Mouse (Mus musculus) induced T-regulatory cell, adult 2 months (primary cell): Measurements from ENCODE around the gene AB124611.
"Not testable (repeated sequence)": the region's sequence is repeated elsewhere in the genome, so short reads cannot be mapped to it uniquely, and the experiment has no call there.

Experiments used
- DNase-seq: peaks from one replicate; pipeline ENCODE4 v3.0.0-alpha.2; 2012; ENCODE audit warnings: low read depth

The AB124611 gene

GRCm38 (mm10) chr9:21565004-21565586 is 39.1 kb downstream of the AB124611 start:
- DNase-seq, result no peak

- no peak for DNase-seq
Observed at GRCm38 (mm10) chr9:21566538-21566937, 40.6 kb downstream of the AB124611 start.

GRCm38 (mm10) chr9:21567051-21567450 is 41.1 kb downstream of the AB124611 start:
- peak; percentile 25 for DNase-seq

GRCm38 (mm10) chr9:21568657-21569255 is 42.8 kb downstream of the AB124611 start:
- DNase-seq, result no peak

- no peak for DNase-seq
Observed at GRCm38 (mm10) chr9:21574012-21574801, 48.2 kb downstream of the AB124611 start.

- no peak for DNase-seq
Observed at GRCm38 (mm10) chr9:21575253-21575652, 49.3 kb downstream of the AB124611 start.

- no peak for DNase-seq
Observed at GRCm38 (mm10) chr9:21576286-21576685, 50.3 kb downstream of the AB124611 start.

- DNase-seq, result no peak
Observed at GRCm38 (mm10) chr9:21578226-21578625, 52.2 kb downstream of the AB124611 start.

GRCm38 (mm10) chr9:21585401-21585800 is 59.4 kb downstream of the AB124611 start:
- DNase-seq, result no peak

GRCm38 (mm10) chr9:21587678-21588349 is 61.8 kb downstream of the AB124611 start:
- DNase-seq, result no peak

GRCm38 (mm10) chr9:21588350-21588749 is 62.4 kb downstream of the AB124611 start:
- DNase-seq, result no peak

GRCm38 (mm10) chr9:21589538-21589937 is 63.6 kb downstream of the AB124611 start:
- DNase-seq, result no peak

- no peak for DNase-seq
Observed at GRCm38 (mm10) chr9:21591127-21591830, 65.3 kb downstream of the AB124611 start.

- peak; percentile 36 for DNase-seq
Observed at GRCm38 (mm10) chr9:21591831-21592702, 66.1 kb downstream of the AB124611 start.

GRCm38 (mm10) chr9:21592703-21593121 is 66.7 kb downstream of the AB124611 start, which contains the start of the genes Timm29 and Yipf2:
Timm29 (plus strand) TSS chr9:21592722.
Yipf2 (minus strand) TSS chr9:21592828.
- peak; percentile 98 for DNase-seq

- peak; percentile 76 for DNase-seq
Observed at GRCm38 (mm10) chr9:21593122-21593721, 67.2 kb downstream of the AB124611 start.

- not testable (repeated sequence) for DNase-seq
Observed at GRCm38 (mm10) chr9:21594350-21594749, 68.4 kb downstream of the AB124611 start.

GRCm38 (mm10) chr9:21594838-21595237 is 68.9 kb downstream of the AB124611 start:
- DNase-seq, result no peak
